Mouse (Mus musculus) cerebellum, adult 18-20 months (tissue): ENCODE measurements around the gene Gm13285.
"Not testable (repeated sequence)": the region's sequence is repeated elsewhere in the genome, so short reads cannot be mapped to it uniquely, and the experiment has no call there.

Source experiments
- DNase-seq, 2 experiments: peaks; one replicate each; pipeline ENCODE4 v3.0.0; 2021

Gene Gm13285

GRCm38 (mm10) chr4:88799365-88799764, at the start of gene Gm13285:
Gene Gm13285, plus strand, starts transcription at chr4:88799665.
- not testable (repeated sequence) for DNase-seq

GRCm38 (mm10) chr4:88749926-88750325, 49.5 kb upstream of the Gm13285 start:
- DNase-seq: no peak

GRCm38 (mm10) chr4:88754818-88755340, 44.6 kb upstream of the Gm13285 start, which contains the start of gene Gm13271:
Gene Gm13271, plus strand, starts transcription at chr4:88754868.
- DNase-seq: peak; percentile 69 to 77

GRCm38 (mm10) chr4:88756581-88757513, 42.6 kb upstream of the Gm13285 start:
- DNase-seq: peak in 1 of 2 experiments; percentile 27

- DNase-seq: peak; percentile 87 to 93
Observed at GRCm38 (mm10) chr4:88757628-88758031, 41.8 kb upstream of the Gm13285 start.

- not testable (repeated sequence) for DNase-seq
Observed at GRCm38 (mm10) chr4:88758751-88759150, 40.7 kb upstream of the Gm13285 start.

- peak in 1 of 2 experiments; percentile 48 for DNase-seq
Observed at GRCm38 (mm10) chr4:88759610-88760268, 39.7 kb upstream of the Gm13285 start, which contains the start of gene Gm13283. Gene Gm13283, plus strand, starts transcription at chr4:88760119.

- peak; percentile 73 to 76 for DNase-seq
Observed at GRCm38 (mm10) chr4:88760431-88760830, 39.0 kb upstream of the Gm13285 start.

GRCm38 (mm10) chr4:88761776-88762175, 37.7 kb upstream of the Gm13285 start:
- peak; percentile 65 to 74 for DNase-seq

- peak in 1 of 2 experiments; percentile 33 for DNase-seq
Observed at GRCm38 (mm10) chr4:88762341-88762740, 37.1 kb upstream of the Gm13285 start.

GRCm38 (mm10) chr4:88763384-88764018, 36.0 kb upstream of the Gm13285 start:
- peak; percentile 55 to 60 for DNase-seq

GRCm38 (mm10) chr4:88773534-88773933, 25.9 kb upstream of the Gm13285 start, which contains the start of gene Gm13290:
Gene Gm13290, plus strand, starts transcription at chr4:88773834.
- DNase-seq: not testable (repeated sequence)

- not testable (repeated sequence) for DNase-seq
Observed at GRCm38 (mm10) chr4:88776622-88777021, 22.8 kb upstream of the Gm13285 start, which contains the start of gene Gm13289. Gene Gm13289, plus strand, starts transcription at chr4:88776922.

- not testable (repeated sequence) for DNase-seq
Observed at GRCm38 (mm10) chr4:88779550-88779949, 19.9 kb upstream of the Gm13285 start, which contains the start of gene Gm13272. Gene Gm13272, plus strand, starts transcription at chr4:88779850.

- DNase-seq: peak in 1 of 2 experiments; percentile 20
Observed at GRCm38 (mm10) chr4:88780320-88780719, 19.1 kb upstream of the Gm13285 start.

GRCm38 (mm10) chr4:88781831-88782230, 17.6 kb upstream of the Gm13285 start, which contains the start of gene Ifnz:
Gene Ifnz, plus strand, starts transcription at chr4:88782131.
- DNase-seq: not testable (repeated sequence)

GRCm38 (mm10) chr4:88782335-88782734, 17.1 kb upstream of the Gm13285 start:
- peak in 1 of 2 experiments; percentile 19 for DNase-seq

GRCm38 (mm10) chr4:88785409-88785808, 14.1 kb upstream of the Gm13285 start, which contains the start of gene Gm13276:
Gene Gm13276, plus strand, starts transcription at chr4:88785709.
- not testable (repeated sequence) for DNase-seq

- DNase-seq: peak; percentile 75 to 78
Observed at GRCm38 (mm10) chr4:88788402-88788801, 11.1 kb upstream of the Gm13285 start, which contains the start of gene Gm13277. Gene Gm13277, plus strand, starts transcription at chr4:88788632.

GRCm38 (mm10) chr4:88791250-88791649, 8.2 kb upstream of the Gm13285 start, which contains the start of gene Gm13278:
Gene Gm13278, plus strand, starts transcription at chr4:88791550.
- DNase-seq: not testable (repeated sequence)

GRCm38 (mm10) chr4:88793936-88794675, 5.4 kb upstream of the Gm13285 start, which contains the start of gene Gm13275:
Gene Gm13275, plus strand, starts transcription at chr4:88794487.
- peak; percentile 49 to 74 for DNase-seq
